Mouse (Mus musculus) bone marrow, adult 2 months (tissue): ENCODE results near the gene Chst11. TPM values are rescaled to one million over a fixed set of nuclear protein-coding genes. Genes with fewer than 3 reads are reported as not detected.

ENCODE experiments used
- H3K27ac ChIP-seq: fragments of 200-500 bp; 2 replicates; pipeline ENCODE4 v1.5.1; 2012; ENCODE audit warnings: low read depth, mild to moderate bottlenecking, control low read depth, inconsistent platforms, low read length; ENCODE audit not compliant: control insufficient read depth, poor library complexity, insufficient read depth
- H3K4me1 ChIP-seq: fragments of 200-500 bp; 2 replicates; pipeline ENCODE4 v1.6.1; 2011; ENCODE audit warnings: low read length; ENCODE audit not compliant: control insufficient read depth, insufficient read depth
- H3K4me3 ChIP-seq: fragments of 200-500 bp; replicated peaks from 2 replicates; pipeline ENCODE3; 2011; ENCODE audit warnings: mild to moderate bottlenecking, low read depth, low read length, control low read depth; ENCODE audit not compliant: control insufficient read depth
- CTCF ChIP-seq: fragments of 200-500 bp; IDR thresholded peaks from 2 replicates; pipeline ENCODE4 v1.5.1; 2011; ENCODE audit warnings: low read length, control low read depth; ENCODE audit not compliant: control insufficient read depth, insufficient read depth
- POLR2A ChIP-seq: fragments of 200-500 bp; IDR thresholded peaks from 2 replicates; pipeline ENCODE4 v1.6.1; 2011; ENCODE audit warnings: low read depth, mild to moderate bottlenecking, control low read depth, low read length, borderline replicate concordance; ENCODE audit not compliant: control insufficient read depth
- WGBS: fragments of 180-500 bp; shearing (Covaris S2); methylation state at CpG from one replicate; pipeline ENCODE4 v1.1.7; 2018; 5-methylcytosine and 5-hydroxymethylcytosine counted together
- polyA plus RNA-seq: library from polyadenylated mRNA; stranded (reverse); fragments of >200 nt; gene quantifications from 2 replicates; pipeline ENCODE4 v1.2.4, GENCODE M21; 2011; ENCODE audit warnings: low replicate concordance; ENCODE audit not compliant: missing spikeins, insufficient read depth, insufficient read length

The Chst11 gene
- polyA plus RNA-seq, 1 experiment, result 6.4 TPM

- no peak for TF ChIP-seq CTCF
- TF ChIP-seq POLR2A, result no peak
- Histone ChIP-seq H3K4me1 (no peaks in the 10 kb centered on the region), H3K4me3 (no peak overlapping the region), H3K27ac (no peak overlapping the region)
- WGBS, result 83% methylated on average over 6 of the region's 6 CpGs
Observed at GRCm38 (mm10) chr10:83191982-83192381, 206.7 kb downstream of the Chst11 start.

GRCm38 (mm10) chr10:83197690-83198336 is 212.5 kb downstream of the Chst11 start:
- WGBS, result 39% methylated on average over 11 of the region's 11 CpGs
- H3K27ac ChIP-seq, result no peak overlapping the region
- no peaks in the 10 kb centered on the region for H3K4me1 ChIP-seq
- TF ChIP-seq CTCF (peak; percentile 90), POLR2A (no peak)
- no peak overlapping the region for H3K4me3 ChIP-seq

DNA sequence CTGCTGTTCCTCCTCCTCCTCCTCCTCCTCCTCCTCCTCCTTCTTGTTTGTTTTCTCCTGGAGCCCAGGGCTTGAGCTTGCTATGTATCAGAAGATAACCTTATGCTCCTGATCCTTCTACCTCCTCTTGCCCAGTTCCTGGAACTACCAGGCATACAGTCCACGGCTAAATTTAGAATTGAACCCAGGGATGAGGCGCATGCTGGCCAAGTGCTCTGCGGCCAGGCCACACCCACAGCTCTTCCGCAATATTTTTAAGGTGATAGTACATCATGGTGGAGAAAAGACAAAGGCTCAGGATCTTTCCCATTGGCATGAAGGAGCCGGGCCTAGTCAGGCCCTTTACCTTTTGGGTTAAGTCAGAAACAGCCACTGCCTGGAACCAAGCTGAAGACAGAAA is 213.4 kb downstream of the Chst11 start:
- 57% methylated on average over 5 of the region's 5 CpGs for WGBS
- no peak overlapping the region for H3K27ac ChIP-seq

DNA sequence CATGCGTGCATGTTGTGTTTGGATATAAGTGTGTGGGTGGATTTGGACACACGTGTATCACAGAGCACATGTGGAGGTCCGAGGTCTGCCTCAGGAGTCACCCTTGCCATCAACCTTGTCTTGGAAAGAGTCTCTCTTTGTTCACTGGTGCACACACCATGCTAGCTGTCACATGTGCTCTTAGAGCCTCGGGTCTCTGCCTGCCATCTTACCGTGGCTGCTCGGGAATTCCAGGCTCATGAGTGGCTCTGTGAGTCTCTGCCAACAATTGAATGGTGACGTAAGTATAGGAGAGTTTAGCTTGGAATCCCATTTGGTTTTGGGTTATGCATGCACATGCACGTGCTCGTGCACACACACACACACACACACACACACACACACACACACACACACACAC is 214.0 kb downstream of the Chst11 start:
- Histone ChIP-seq H3K4me3 (no peak overlapping the region), H3K27ac (no peak overlapping the region), H3K4me1 (no peaks in the 10 kb centered on the region)
- TF ChIP-seq CTCF (no peak), POLR2A (no peak)
- 82% methylated on average over 9 of the region's 9 CpGs for WGBS

More for the DNA sequence above, 213.4 kb downstream of the Chst11 start:
- H3K4me3 ChIP-seq, result no peak overlapping the region
- no peaks in the 10 kb centered on the region for H3K4me1 ChIP-seq
- no peak for TF ChIP-seq POLR2A
- no peak for TF ChIP-seq CTCF

- TF ChIP-seq POLR2A, result no peak
- no peak for TF ChIP-seq CTCF
- Histone ChIP-seq H3K4me3 (no peak overlapping the region), H3K4me1 (no peaks in the 10 kb centered on the region), H3K27ac (no peak overlapping the region)
- 84% methylated on average over 7 of the region's 7 CpGs for WGBS
Observed at GRCm38 (mm10) chr10:83201525-83201924, 216.2 kb downstream of the Chst11 start.

GRCm38 (mm10) chr10:83202906-83203702 is 217.8 kb downstream of the Chst11 start:
- Histone ChIP-seq H3K4me1 (no peaks in the 10 kb centered on the region), H3K4me3 (no peak overlapping the region), H3K27ac (no peak overlapping the region)
- 82% methylated on average over 14 of the region's 14 CpGs for WGBS
- no peak for TF ChIP-seq CTCF
- TF ChIP-seq POLR2A, result no peak

- Histone ChIP-seq H3K27ac (no peak overlapping the region), H3K4me1 (no peaks in the 10 kb centered on the region), H3K4me3 (no peak overlapping the region)
- WGBS, result 87% methylated on average over 7 of the region's 7 CpGs
- TF ChIP-seq CTCF, result no peak
- TF ChIP-seq POLR2A, result no peak
Observed at GRCm38 (mm10) chr10:83208436-83208835, 223.1 kb downstream of the Chst11 start.

GRCm38 (mm10) chr10:83209388-83209787 is 224.1 kb downstream of the Chst11 start:
- 86% methylated on average over 12 of the region's 12 CpGs for WGBS
- Histone ChIP-seq H3K4me3 (no peak overlapping the region), H3K27ac (no peak overlapping the region), H3K4me1 (no peaks in the 10 kb centered on the region)
- TF ChIP-seq POLR2A (no peak), CTCF (0 out of 2 replicates have a peak, but pooled peaks have one; percentile 2)

DNA sequence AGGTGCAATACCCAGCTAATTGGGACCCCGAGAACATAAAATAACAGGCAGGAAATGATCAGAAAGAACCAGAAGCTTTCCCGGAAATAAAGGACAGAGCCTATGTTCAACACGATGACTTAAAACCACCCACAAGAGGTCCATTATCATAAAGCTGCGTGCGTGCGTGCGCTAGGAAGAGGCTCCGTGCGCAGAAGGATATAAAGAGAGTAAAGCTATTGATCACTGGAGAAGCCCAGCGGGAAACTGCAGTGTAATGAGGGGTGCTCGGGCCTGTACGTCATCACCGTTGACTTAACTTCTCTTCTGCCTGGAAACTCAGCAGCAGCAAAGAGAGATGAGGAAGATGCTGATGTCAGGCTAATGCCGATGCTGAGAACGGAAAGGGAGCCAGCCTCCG is 224.8 kb downstream of the Chst11 start:
- no peak for TF ChIP-seq POLR2A

More for the DNA sequence above, 224.8 kb downstream of the Chst11 start:
- no peak overlapping the region for H3K4me3 ChIP-seq
- WGBS, result 87% methylated on average over 16 of the region's 16 CpGs
- no peak overlapping the region for H3K27ac ChIP-seq
- peaks cover under 1% of the 10 kb centered on the region; the same call in 1 of the 2 replicates for H3K4me1 ChIP-seq
